In genomic region chrX:101638856-101639255, GRCm38 (mm10) we compare ENCODE assay signal across 9 mouse cellular contexts. TPM values are rescaled to one million over a fixed set of nuclear protein-coding genes. Genes with fewer than 3 reads are reported as not detected.
DNase-seq lines count a peak whose midpoint lies in the region; ATAC-seq and TF ChIP-seq lines count a peak whose summit lies in the region.
"Had no signal": no experiment of that assay in that cellular context is flagged by ENCODE, and none has a peak within 500 bp of the region (broad histone marks: within the 10 kb centered on the region; RNA-seq: fewer than 3 reads in every experiment).

No protein-coding gene starts in this region.

- H3K27ac ChIP-seq in lung, postnatal 0 days (ENCODE audit: low read length): peak overlapping the region; percentile 66
- H3K27ac ChIP-seq in embryonic facial prominence, embryonic 15.5 days (replicated peaks): peak overlapping the region; percentile 51; the same call in 1 of the 2 replicates
- peak overlapping the region; percentile 41; the same call in 1 of the 2 replicates for H3K27ac ChIP-seq in intestine, postnatal 0 days (ENCODE audit: low read depth, low read length)
- H3K27ac ChIP-seq in small intestine, adult 2 months (ENCODE audit: insufficient read depth, low read depth, low read length): peak overlapping the region; percentile 96

- no peak for TF ChIP-seq POLR2A in small intestine, adult 2 months (IDR thresholded peaks at IDR 0.05; ENCODE audit: low read depth, low read length)

- H3K9me3 ChIP-seq in lung, postnatal 0 days (ENCODE audit: low read length): no peaks in the 10 kb centered on the region
- H3K9me3 ChIP-seq in embryonic facial prominence, embryonic 15.5 days (replicated peaks): no peaks in the 10 kb centered on the region
- no peaks in the 10 kb centered on the region for H3K9me3 ChIP-seq in intestine, postnatal 0 days (ENCODE audit: control insufficient read depth)

- peak; percentile 27 for DNase-seq in lung, postnatal 0 days (ENCODE audit: low spot score)
- DNase-seq in lung, postnatal 4 days: no peak
- DNase-seq in adrenal gland, postnatal 25 days: no peak
- DNase-seq in left cerebral cortex, adult 9 months (ENCODE audit: low spot score in 2 of 2): no peak
- DNase-seq in spleen, postnatal 36 days (ENCODE audit: low spot score in 2 of 2): no peak
- DNase-seq: spleen, adult 18-20 months had no signal

- no peak overlapping the region for H3K4me3 ChIP-seq in lung, postnatal 0 days (ENCODE audit: low read depth, low read length)
- H3K4me3 ChIP-seq in embryonic facial prominence, embryonic 15.5 days (replicated peaks): peak overlapping the region; percentile 63
- H3K4me3 ChIP-seq in intestine, postnatal 0 days (ENCODE audit: low read depth, low read length): peak overlapping the region; percentile 69
- H3K4me3 ChIP-seq in small intestine, adult 2 months (ENCODE audit: low read depth, low read length): no peak overlapping the region

- ATAC-seq in lung, postnatal 0 days: no peak
- no peak for ATAC-seq in embryonic facial prominence, embryonic 15.5 days (ENCODE audit: insufficient number of reproducible peaks, low FRiP score, low TSS enrichment, low read depth)
- no peak for ATAC-seq in intestine, postnatal 0 days

- no peak for TF ChIP-seq CTCF in lung, postnatal 0 days (IDR thresholded peaks at IDR 0.05)
- no peak for TF ChIP-seq CTCF in intestine, postnatal 0 days (IDR thresholded peaks at IDR 0.05; ENCODE audit: low read depth)
- no peak for TF ChIP-seq CTCF in small intestine, adult 2 months (IDR thresholded peaks at IDR 0.05; ENCODE audit: extremely low read depth, insufficient read length, insufficient replicate concordance, low read depth, low read length)

- TF ChIP-seq EP300 in lung, postnatal 0 days (IDR thresholded peaks at IDR 0.05): no peak

- H3K27me3 ChIP-seq in lung, postnatal 0 days (replicated peaks; ENCODE audit: insufficient read depth, low read length): no peaks in the 10 kb centered on the region
- no peaks in the 10 kb centered on the region; the same call in 1 of the 2 replicates for H3K27me3 ChIP-seq in embryonic facial prominence, embryonic 15.5 days
- no peaks in the 10 kb centered on the region for H3K27me3 ChIP-seq in intestine, postnatal 0 days (replicated peaks; ENCODE audit: control insufficient read depth, insufficient read depth, low read length)
- H3K27me3 ChIP-seq in small intestine, adult 2 months (ENCODE audit: control insufficient read depth, insufficient read depth, low read length): no peaks in the 10 kb centered on the region

- H3K4me1 ChIP-seq in lung, postnatal 0 days (ENCODE audit: insufficient read depth, low read depth, low read length): no peaks in the 10 kb centered on the region
- H3K4me1 ChIP-seq in embryonic facial prominence, embryonic 15.5 days: no peaks in the 10 kb centered on the region; the same call in 1 of the 2 replicates
- no peaks in the 10 kb centered on the region for H3K4me1 ChIP-seq in intestine, postnatal 0 days (replicated peaks; ENCODE audit: control insufficient read depth, insufficient read depth, low read length)
- H3K4me1 ChIP-seq in small intestine, adult 2 months (ENCODE audit: control insufficient read depth, insufficient read depth, insufficient read length, low read length): 0 out of 2 replicates have a peak, but pooled peaks cover 2% of the 10 kb centered on the region

- WGBS in lung, postnatal 0 days: 22% methylated on average over 3 of the region's 3 CpGs
- 25% methylated on average over 3 of the region's 3 CpGs for WGBS in embryonic facial prominence, embryonic 15.5 days
- WGBS in intestine, postnatal 0 days: 26% methylated on average over 3 of the region's 3 CpGs
- 17% methylated on average over 3 of the region's 3 CpGs for WGBS in small intestine, adult 2 months

- H3K9ac ChIP-seq in lung, postnatal 0 days (replicated peaks; ENCODE audit: low read depth): no peak overlapping the region
- no peak overlapping the region for H3K9ac ChIP-seq in embryonic facial prominence, embryonic 15.5 days
- H3K9ac ChIP-seq in intestine, postnatal 0 days (ENCODE audit: low read depth, low read length): no peak overlapping the region

- no peaks in the 10 kb centered on the region for H3K36me3 ChIP-seq in lung, postnatal 0 days (ENCODE audit: insufficient read depth, low read length)
- no peaks in the 10 kb centered on the region for H3K36me3 ChIP-seq in embryonic facial prominence, embryonic 15.5 days
- no peaks in the 10 kb centered on the region for H3K36me3 ChIP-seq in intestine, postnatal 0 days (ENCODE audit: control insufficient read depth, insufficient read depth)
- peaks cover 7% of the 10 kb centered on the region for H3K36me3 ChIP-seq in small intestine, adult 2 months (ENCODE audit: control insufficient read depth, insufficient read depth, low read length)

- peak overlapping the region; percentile 52 for H3K4me2 ChIP-seq in lung, postnatal 0 days (replicated peaks; ENCODE audit: low read depth, low read length)
- H3K4me2 ChIP-seq in embryonic facial prominence, embryonic 15.5 days (replicated peaks): peak overlapping the region; percentile 39
- H3K4me2 ChIP-seq in intestine, postnatal 0 days (replicated peaks; ENCODE audit: low read depth): peak overlapping the region; percentile 57

RNA-seq across cellular contexts. Expression of gene Ogt, which starts 1.0 kb away (rescaled TPM):
- 76.6 and 88.2 TPM in 2 replicates for polyA plus RNA-seq in lung, postnatal 0 days (2015; fragmentation: Nextera tagmentation; extraction: Ambion mirVana)
- 160 and 168 TPM in 2 replicates for polyA plus RNA-seq in embryonic facial prominence, embryonic 15.5 days (2015; fragmentation: Nextera tagmentation; extraction: Ambion mirVana)
- polyA plus RNA-seq in intestine, postnatal 0 days (2015; fragmentation: Nextera tagmentation; extraction: Ambion mirVana): 38.5 and 38.7 TPM in 2 replicates
- polyA plus RNA-seq in small intestine, adult 2 months (2012; rRNA removed): 11.1 and 19.8 TPM in 2 replicates
- 261 and 328 TPM in 2 replicates for total RNA-seq in adrenal gland, postnatal 25 days (2021)

Comparison
In these comparisons a context has a peak if more than half of its experiments do, and no peak if none do; other contexts are left out.
1. H3K27ac ChIP-seq: peak in every context shown above with its lines; median percentile 96 in small intestine, adult 2 months; 66 in lung, postnatal 0 days; 51 in embryonic facial prominence, embryonic 15.5 days; 41 in intestine, postnatal 0 days.
2. H3K4me3 ChIP-seq: peak in embryonic facial prominence, embryonic 15.5 days (single experiment) and intestine, postnatal 0 days (single experiment); none in lung, postnatal 0 days (single experiment) and small intestine, adult 2 months (single experiment).
3. Peak in every context shown above with its lines, with median percentiles within 50 percentile points of each other: H3K4me2 ChIP-seq.